Mouse (Mus musculus): Measurements from ENCODE around the gene Cby1. TPM values are rescaled to one million over a fixed set of nuclear protein-coding genes. Genes with fewer than 3 reads are reported as not detected.

Gene Cby1
- total RNA-seq (2015; ENCODE audit: low replicate concordance) (0.77 and 4.4 TPM in 2 replicates), total RNA-seq (2017; ENCODE audit: low replicate concordance) (5.3 and 16.6 TPM in 2 replicates)

- peak; percentile 90 for ATAC-seq (replicated peaks; ENCODE audit: low FRiP score, poor library complexity, severe bottlenecking)
Observed at GRCm38 (mm10) chr15:79658531-79659375, at the start of gene Cby1, which contains the start of gene Fam227a. Gene Cby1, plus strand, starts transcription at chr15:79659199. Gene Fam227a, minus strand, starts transcription at chr15:79658956.

GRCm38 (mm10) chr15:79609226-79609625 is 49.8 kb upstream of the Cby1 start:
- ATAC-seq (replicated peaks; ENCODE audit: low FRiP score, poor library complexity, severe bottlenecking): no peak

- ATAC-seq (replicated peaks; ENCODE audit: low FRiP score, poor library complexity, severe bottlenecking): no peak
Observed at GRCm38 (mm10) chr15:79615501-79615900, 43.5 kb upstream of the Cby1 start.

GRCm38 (mm10) chr15:79616729-79617128 is 42.3 kb upstream of the Cby1 start:
- ATAC-seq (replicated peaks; ENCODE audit: low FRiP score, poor library complexity, severe bottlenecking): no peak

- no peak for ATAC-seq (replicated peaks; ENCODE audit: low FRiP score, poor library complexity, severe bottlenecking)
Observed at GRCm38 (mm10) chr15:79617135-79617534, 41.9 kb upstream of the Cby1 start.

- no peak for ATAC-seq (replicated peaks; ENCODE audit: low FRiP score, poor library complexity, severe bottlenecking)
Observed at GRCm38 (mm10) chr15:79618456-79618855, 40.5 kb upstream of the Cby1 start.

- no peak for ATAC-seq (replicated peaks; ENCODE audit: low FRiP score, poor library complexity, severe bottlenecking)
Observed at GRCm38 (mm10) chr15:79619770-79620414, 39.1 kb upstream of the Cby1 start.

GRCm38 (mm10) chr15:79630471-79630870 is 28.5 kb upstream of the Cby1 start:
- ATAC-seq (replicated peaks; ENCODE audit: low FRiP score, poor library complexity, severe bottlenecking): no peak

GRCm38 (mm10) chr15:79641135-79641817 is 17.7 kb upstream of the Cby1 start:
- ATAC-seq (replicated peaks; ENCODE audit: low FRiP score, poor library complexity, severe bottlenecking): no peak

- no peak for ATAC-seq (replicated peaks; ENCODE audit: low FRiP score, poor library complexity, severe bottlenecking)
Observed at GRCm38 (mm10) chr15:79645483-79645882, 13.5 kb upstream of the Cby1 start.

GRCm38 (mm10) chr15:79648130-79648529 is 10.9 kb upstream of the Cby1 start:
- no peak for ATAC-seq (replicated peaks; ENCODE audit: low FRiP score, poor library complexity, severe bottlenecking)

- ATAC-seq (replicated peaks; ENCODE audit: low FRiP score, poor library complexity, severe bottlenecking): peak; percentile 70
Observed at GRCm38 (mm10) chr15:79650569-79650968, 8.4 kb upstream of the Cby1 start.

- ATAC-seq (replicated peaks; ENCODE audit: low FRiP score, poor library complexity, severe bottlenecking): 0 out of 2 replicates have a peak, but pooled peaks have one; percentile 16
Observed at GRCm38 (mm10) chr15:79651481-79651880, 7.5 kb upstream of the Cby1 start.

GRCm38 (mm10) chr15:79656451-79656850 is 2.5 kb upstream of the Cby1 start:
- ATAC-seq (replicated peaks; ENCODE audit: low FRiP score, poor library complexity, severe bottlenecking): no peak

- peak; percentile 70 for ATAC-seq (replicated peaks; ENCODE audit: low FRiP score, poor library complexity, severe bottlenecking)
Observed at GRCm38 (mm10) chr15:79657837-79658530, 1.0 kb upstream of the Cby1 start.

- no peak for ATAC-seq (replicated peaks; ENCODE audit: low FRiP score, poor library complexity, severe bottlenecking)
Observed at GRCm38 (mm10) chr15:79661852-79662251, 2.9 kb downstream of the Cby1 start.

- ATAC-seq (replicated peaks; ENCODE audit: low FRiP score, poor library complexity, severe bottlenecking): no peak
Observed at GRCm38 (mm10) chr15:79664666-79665065, 5.7 kb downstream of the Cby1 start.

GRCm38 (mm10) chr15:79669195-79669594 is 10.2 kb downstream of the Cby1 start:
- no peak for ATAC-seq (replicated peaks; ENCODE audit: low FRiP score, poor library complexity, severe bottlenecking)

- ATAC-seq (replicated peaks; ENCODE audit: low FRiP score, poor library complexity, severe bottlenecking): peak; percentile 99
Observed at GRCm38 (mm10) chr15:79670249-79670971, 11.4 kb downstream of the Cby1 start, which contains the start of gene Tomm22. Gene Tomm22, plus strand, starts transcription at chr15:79670861.
